Mouse (Mus musculus) liver, embryonic 14.5 days (tissue): ENCODE data around the gene Olfr1016.

Experiments
- CTCF ChIP-seq: IDR thresholded peaks from 2 replicates; pipeline ENCODE4 v1.5.1; 2016; ENCODE audit warnings: antibody characterized with exemption, low read depth, control low read depth
- EP300 ChIP-seq: IDR thresholded peaks from 2 replicates; pipeline ENCODE4 v1.6.1; 2016; ENCODE audit warnings: antibody characterized with exemption, low read depth

- TF ChIP-seq CTCF (no peak), EP300 (no peak)
These were observed 20.6 kb downstream of the Olfr1016 start, which contains the start of gene Olfr1015 for GRCm38 (mm10) chr2:85781717-85782116.
